Mouse (Mus musculus) ES-Bruce4 (cell line): ENCODE data around the gene Daam1.

Experiments
- CTCF ChIP-seq: IDR thresholded peaks from one replicate; pipeline ENCODE4 v1.8.1; 2011; ENCODE audit warnings: low read depth, low read length
- POLR2A ChIP-seq: IDR thresholded peaks from one replicate; pipeline ENCODE4 v1.8.1; 2011; ENCODE audit warnings: low read length; ENCODE audit not compliant: insufficient read depth

DNA sequence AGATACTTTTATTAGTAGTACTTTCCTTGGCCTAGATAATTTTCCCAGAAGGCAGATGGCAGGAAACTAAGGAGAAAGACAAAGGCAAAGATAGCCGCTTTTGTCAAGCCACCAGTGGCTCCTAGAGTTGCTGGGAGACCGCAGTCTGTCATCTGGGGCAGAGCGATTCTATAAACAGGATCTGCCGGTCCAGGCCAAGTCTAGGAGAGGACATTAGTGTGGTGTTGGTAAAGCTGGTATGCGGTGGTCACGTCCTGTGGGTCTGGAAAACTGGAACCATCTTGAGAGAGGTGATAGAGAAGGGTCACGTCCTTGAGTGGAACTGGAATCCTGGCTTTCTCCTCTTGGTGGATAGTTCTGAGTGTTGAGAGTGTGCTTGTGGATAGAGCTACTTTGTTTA is 3.2 kb downstream of the Daam1 start:
- no peak for TF ChIP-seq CTCF
- TF ChIP-seq POLR2A, result no peak
